Mouse (Mus musculus) embryonic stem cell, embryonic (primary cell): ENCODE measurements around the gene Rhbdf1.

Experiments
- CTCF ChIA-PET, 4 experiments: fragments of 300-600 bp in 2 of 4; fragments of 350-600 bp in 2 of 4; sonication (Branson Sonifier 250); formaldehyde crosslinking; loops; one replicate each; lab custom pipeline; 2022; ENCODE audit warnings: inconsistent platforms in 2 of 4; lab: Charles Lee
- POLR2A ChIA-PET, 4 experiments: fragments of 300-600 bp in 2 of 4; fragments of 350-600 bp in 2 of 4; sonication (Branson Sonifier 250); formaldehyde crosslinking; loops; one replicate each; lab custom pipeline; 2022; ENCODE audit warnings: antibody characterized with exemption in 4 of 4, inconsistent platforms in 1 of 4; lab: Charles Lee

The Rhbdf1 gene

DNA sequence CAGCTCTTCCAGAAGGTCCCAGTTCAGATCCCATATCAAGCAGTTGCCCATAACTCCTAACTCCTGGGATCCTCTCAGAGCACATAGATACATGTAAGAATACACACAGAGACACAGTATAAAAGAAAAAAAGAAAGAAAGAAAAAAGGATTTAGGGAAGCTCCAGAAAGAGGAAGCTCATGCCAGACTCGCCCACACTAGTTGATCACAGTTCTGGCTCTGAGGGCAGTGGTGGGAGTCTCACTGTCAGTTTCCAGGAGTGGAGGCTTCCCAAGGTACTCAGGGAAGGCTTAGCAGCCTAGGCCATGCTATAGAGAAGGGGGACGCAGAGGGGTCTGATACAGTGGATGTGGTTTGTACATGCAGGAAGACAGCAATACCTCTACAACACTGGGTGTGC lies 9.0 kb upstream of the Rhbdf1 start:
- ChIA-PET POLR2A (interaction anchor here in 2 of 4 experiments (0.8 to 10.1 kb wide), 3 partner anchors 12 to 28 kb away, joined by 3 to 108 read pairs (median 4); partner anchors contain the start of genes Rhbdf1 (in 1 of the 2) and Snrnp25 (in 1 of the 2)), CTCF (interaction anchor here in 2 of 4 experiments (0.8 to 1.8 kb wide), 6 partner anchors 9 to 90 kb away, joined by 3 to 7 read pairs (median 3); no protein-coding TSS in a partner anchor)

DNA sequence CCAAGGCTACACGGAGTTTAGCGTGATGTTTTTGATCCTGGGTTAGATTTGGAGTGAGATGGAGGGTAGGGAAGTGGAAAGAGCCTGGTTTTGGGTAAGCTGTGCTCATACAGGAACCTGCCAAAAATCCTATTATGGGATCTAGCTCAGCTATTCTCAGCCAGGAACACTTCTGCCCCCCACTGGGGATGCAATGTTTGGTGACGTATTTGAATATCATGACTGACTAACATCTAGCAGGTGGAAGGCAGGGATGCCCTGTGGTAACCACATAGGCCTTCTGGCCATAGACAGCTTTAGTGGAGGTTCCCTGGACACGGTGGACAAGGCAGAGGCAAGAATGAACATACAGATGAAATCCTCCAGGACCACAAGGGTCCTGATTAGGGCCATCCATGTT lies 8.1 kb upstream of the Rhbdf1 start:
- ChIA-PET CTCF (interaction anchor here in 1 of 4 experiments (0.7 to 1.8 kb wide), 5 partner anchors 8 to 91 kb away, joined by 3 to 7 read pairs (median 3); no protein-coding TSS in a partner anchor), POLR2A (interaction anchor here in 3 of 4 experiments (1.2 to 10.1 kb wide), 5 partner anchors 9 to 27 kb away, joined by 3 to 108 read pairs (median 5); partner anchors contain the start of gene Rhbdf1 (in 1 of the 3))

DNA sequence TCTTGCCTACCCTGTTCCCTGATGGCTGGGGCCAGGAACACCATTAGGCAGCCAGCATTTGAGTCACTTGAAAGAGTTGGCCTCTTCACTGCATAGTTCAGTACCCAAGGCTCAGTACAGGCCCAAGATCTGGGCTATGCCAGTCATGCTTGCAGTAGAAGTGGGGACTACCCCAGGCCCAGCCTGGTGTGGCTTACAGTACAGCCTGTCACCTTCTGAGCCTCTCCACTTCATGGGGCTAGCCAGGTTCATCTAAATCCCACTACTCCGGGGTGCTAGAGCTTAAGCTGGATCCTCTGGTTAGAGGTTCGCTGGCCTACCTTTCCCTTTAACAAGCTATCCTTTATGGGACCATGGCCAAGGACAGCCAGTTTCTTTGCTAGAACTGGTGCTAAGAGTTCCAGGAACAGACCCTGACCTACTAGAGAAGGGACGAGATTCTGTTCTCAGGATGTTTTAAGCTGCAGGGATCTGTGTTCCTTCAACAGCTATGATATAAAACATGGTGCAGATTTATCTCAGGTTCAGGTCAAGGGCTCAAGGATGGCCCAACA lies 6.3 kb upstream of the Rhbdf1 start:
- ChIA-PET CTCF (interaction anchor here in 2 of 4 experiments (0.7 to 1.8 kb wide), 3 partner anchors 8 to 46 kb away, joined by 3 to 4 read pairs (median 3); no protein-coding TSS in a partner anchor), POLR2A (interaction anchor here in 3 of 4 experiments (0.7 to 1.4 kb wide), 9 partner anchors 9 to 1403 kb away, joined by 3 to 4 read pairs (median 3); partner anchors contain the start of gene Snrnp25 (in 1 of the 3))

DNA sequence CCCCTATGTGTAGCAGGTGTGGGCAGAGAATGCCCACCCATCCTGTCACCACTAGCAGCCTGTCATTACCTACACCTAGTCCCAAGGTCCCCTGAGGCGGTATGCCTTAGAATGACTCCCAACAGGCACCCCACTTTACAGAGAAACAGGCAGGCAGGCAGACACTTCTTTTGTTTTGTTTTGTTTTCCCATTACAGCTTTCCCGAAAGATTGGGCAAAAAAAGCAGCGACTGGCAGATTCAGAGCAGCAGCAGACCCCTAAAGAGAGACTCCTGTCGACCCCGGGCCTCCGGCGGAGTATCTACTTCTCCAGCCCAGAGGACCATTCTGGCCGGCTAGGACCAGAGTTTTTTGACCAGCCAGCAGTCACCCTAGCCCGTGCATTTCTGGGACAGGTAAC lies 5.5 kb upstream of the Rhbdf1 start:
- POLR2A ChIA-PET, result interaction anchor here in 3 of 4 experiments (0.6 to 1.3 kb wide), 4 partner anchors 9 to 35 kb away, joined by 4 to 5 read pairs (median 5); no protein-coding TSS in a partner anchor
- CTCF ChIA-PET, result interaction anchor here in 1 of 4 experiments (1.0 to 1.3 kb wide), 2 partner anchors 9 to 10 kb away, joined by 3 to 6 read pairs; no protein-coding TSS in a partner anchor

DNA sequence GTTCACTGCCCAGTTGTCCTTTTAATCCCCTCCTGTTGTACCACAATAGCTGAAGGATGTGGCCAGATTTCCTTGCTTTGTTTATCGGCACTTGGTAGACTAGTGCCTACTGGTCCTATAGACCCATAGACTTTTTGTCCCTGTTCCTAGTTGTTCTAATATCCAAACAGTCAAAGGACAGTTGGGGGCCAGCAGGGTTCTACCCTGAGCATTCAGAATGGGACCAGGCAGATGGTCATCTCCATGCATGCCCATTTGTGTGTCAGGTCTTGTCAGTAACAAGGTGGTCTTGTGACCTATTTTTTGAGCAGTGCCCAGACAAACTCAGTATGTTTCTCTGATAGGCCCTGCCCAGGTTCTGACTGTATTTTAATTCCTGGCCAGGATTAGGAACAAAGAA lies 4.9 kb upstream of the Rhbdf1 start:
- ChIA-PET CTCF (interaction anchor here in 1 of 4 experiments (1.0 to 1.3 kb wide), 2 partner anchors 9 to 10 kb away, joined by 3 to 6 read pairs; no protein-coding TSS in a partner anchor), POLR2A (interaction anchor here in 3 of 4 experiments (0.6 to 3.5 kb wide), 10 partner anchors 9 to 36 kb away, joined by 3 to 16 read pairs (median 4); partner anchors contain the start of gene Snrnp25 (in 1 of the 3))

DNA sequence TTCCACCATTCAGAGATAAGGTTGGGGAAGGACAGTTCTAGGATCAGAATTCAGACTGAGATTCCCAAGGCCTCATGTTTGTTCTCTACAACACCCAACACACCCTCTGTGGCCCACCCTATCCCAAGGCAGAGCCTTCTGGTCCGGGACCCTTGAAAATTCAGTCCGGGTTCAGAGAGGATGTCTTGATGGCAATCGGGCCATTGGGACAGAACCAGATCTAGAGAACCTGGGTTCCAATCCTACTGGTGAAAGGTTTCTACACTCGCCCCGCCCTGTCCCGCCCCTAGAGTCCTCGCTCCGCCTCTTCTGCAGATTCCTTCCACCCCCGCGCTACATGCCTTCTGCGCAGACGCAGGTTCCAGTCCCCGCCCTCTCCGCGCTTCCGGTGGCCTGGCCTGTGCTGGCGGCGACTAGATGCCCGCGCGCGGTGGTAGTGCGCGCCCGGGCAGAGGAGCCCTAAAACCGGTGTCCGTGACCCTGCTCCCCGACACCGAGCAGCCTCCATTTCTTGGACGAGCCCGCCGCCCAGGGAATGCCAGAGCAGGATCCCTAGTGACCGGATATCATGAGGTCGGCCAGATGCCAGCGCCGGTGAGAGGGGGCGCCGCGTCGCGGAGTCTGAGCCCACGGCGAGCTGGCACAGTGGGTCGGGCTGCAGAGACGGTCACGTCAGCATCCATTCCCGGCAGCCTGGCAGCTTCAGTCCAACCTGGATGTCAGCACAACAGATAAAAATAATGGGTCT lies 4.2 kb upstream of the Rhbdf1 start, which contains the start of gene Mpg:
Mpg (plus strand) TSS at position 382 of the 748 bp plus-strand sequence.
- ChIA-PET POLR2A (interaction anchor here in 3 of 4 experiments (0.6 to 13.6 kb wide), 10 partner anchors 8 to 36 kb away, joined by 3 to 108 read pairs (median 4); partner anchors contain the start of gene Snrnp25 (in 1 of the 3)), CTCF (interaction anchor here in 1 of 4 experiments (1.0 to 2.1 kb wide), 3 partner anchors 9 to 12 kb away, joined by 3 to 15 read pairs (median 6); no protein-coding TSS in a partner anchor)

DNA sequence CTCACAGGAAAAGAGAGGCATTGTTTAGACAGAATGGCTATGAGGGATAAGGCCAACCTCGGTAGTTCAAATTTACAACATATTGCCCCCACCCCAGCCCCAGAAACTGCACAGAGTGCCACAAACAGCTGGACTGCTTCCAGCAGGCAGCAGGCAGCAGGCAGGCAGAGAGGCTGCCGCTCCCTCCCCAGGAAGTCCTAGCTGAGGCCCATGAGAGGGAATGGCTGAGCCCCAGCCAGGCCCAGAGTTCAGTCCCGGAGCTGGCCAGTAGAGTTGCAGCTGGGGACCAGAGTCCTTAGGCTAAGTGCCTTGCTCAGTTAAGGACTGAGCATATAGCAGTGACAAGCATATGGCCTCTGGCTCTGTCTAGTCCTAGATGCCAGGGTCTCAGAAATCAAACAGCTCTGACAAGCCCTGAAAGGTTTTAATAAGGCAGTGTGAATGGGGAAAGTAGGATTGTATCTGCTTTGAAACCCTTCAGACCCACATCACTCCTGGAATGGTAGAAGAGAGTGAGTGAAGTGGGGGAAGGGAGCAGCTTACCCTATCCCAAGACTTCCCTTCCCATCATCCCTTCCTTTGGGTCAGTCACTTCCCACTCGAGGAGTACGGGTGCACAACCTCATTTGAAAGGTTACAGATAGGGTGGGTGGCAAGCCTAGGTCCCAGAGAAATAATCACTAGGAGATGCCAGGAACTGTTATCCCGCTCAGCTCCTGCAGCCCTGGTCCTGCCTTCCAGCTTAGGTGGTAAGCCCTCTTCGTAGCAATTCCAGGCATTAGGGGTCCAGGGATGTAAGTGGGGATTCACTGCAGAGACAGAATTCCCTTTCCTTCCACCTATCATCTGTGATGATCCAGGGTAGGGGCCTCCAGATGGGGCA lies 3.4 kb upstream of the Rhbdf1 start:
- POLR2A ChIA-PET, result interaction anchor here in 2 of 4 experiments (0.7 to 13.6 kb wide), 5 partner anchors 9 to 355 kb away, joined by 3 to 108 read pairs (median 4); partner anchors contain the start of gene Snrnp25 (in 1 of the 2)
- CTCF ChIA-PET, result interaction anchor here in 3 of 4 experiments (0.7 to 3.0 kb wide), 7 partner anchors 12 to 117 kb away, joined by 3 to 15 read pairs (median 5); partner anchors contain the start of gene Snrnp25 (in 1 of the 3)

DNA sequence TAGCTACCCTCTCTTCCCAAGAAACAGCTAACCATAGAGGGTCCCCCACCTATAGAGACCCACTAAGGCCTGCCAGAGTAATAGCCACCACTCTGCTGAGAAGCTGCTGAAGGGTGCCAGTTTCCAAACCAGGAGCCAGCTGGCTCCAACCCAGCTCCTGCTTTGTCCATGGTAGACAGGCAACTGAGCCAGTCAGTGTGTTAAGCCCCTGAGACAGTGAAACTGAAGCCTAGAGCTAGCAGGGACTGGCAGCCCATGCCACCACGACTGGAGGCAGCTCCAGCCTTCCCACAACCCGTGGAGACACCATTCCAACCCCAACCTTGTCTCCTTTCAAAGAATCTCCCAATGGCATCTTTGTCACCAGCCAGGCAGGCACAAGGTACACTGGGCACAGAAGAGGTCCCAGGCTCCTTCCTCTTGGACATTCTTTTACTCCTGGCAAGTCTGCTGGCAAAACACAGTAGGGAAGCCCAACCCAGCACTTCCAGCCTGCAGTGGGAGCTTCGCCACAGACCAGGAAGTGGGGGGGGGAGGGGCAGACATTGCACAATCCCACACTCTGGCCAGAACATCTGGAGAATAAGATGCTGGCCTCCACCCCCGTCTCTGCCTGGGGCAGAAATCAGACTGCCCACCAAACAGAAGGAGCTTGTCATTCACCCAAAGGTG lies 2.5 kb upstream of the Rhbdf1 start:
- POLR2A ChIA-PET, result interaction anchor here in 3 of 4 experiments (0.6 to 13.6 kb wide), 11 partner anchors 10 to 719 kb away, joined by 3 to 108 read pairs (median 4); partner anchors contain the start of genes Snrnp25 (in 2 of the 3), Fbxw11 (in 1 of the 3) and Stk10 (in 1 of the 3)

DNA sequence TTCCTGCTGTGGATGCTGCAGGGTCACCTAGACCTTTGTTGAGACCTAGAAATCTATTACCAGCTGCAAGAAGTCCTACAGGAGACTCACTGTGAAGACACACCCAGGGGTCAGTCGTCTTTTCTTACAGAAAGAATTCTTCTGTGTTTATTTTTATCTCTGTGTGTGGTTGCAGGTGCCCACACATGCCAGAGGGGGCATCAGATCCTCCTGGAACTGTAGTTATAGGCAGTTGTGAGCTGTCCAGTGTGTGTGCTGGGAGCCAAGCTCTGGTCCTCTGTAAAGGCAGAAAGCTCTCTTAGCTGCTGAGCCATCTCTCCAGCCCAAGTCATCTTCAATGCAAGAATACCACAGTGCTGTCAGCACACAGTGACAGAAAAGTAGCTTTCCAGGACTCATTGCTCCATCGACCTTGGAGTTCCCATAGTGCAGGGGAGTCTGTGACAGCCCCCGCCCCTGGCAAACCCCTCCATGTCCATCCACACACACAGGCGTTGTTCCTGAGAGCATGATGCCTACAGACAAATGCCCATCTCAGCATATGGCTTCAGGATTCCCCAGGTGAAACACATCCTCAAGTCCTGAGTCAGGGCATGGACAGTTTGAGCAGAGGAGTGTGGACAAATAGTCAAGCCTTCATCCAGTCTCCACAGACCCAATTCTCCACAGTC lies 1.3 kb upstream of the Rhbdf1 start:
- ChIA-PET POLR2A (interaction anchor here in 2 of 4 experiments (1.1 to 13.6 kb wide), 11 partner anchors 11 to 419 kb away, joined by 3 to 108 read pairs (median 4); partner anchors contain the start of genes Snrnp25 (in 2 of the 2), Fbxw11 (in 1 of the 2), Nprl3 (in 1 of the 2) and Stk10 (in 1 of the 2)), CTCF (interaction anchor here (0.5 to 4.2 kb wide), 13 partner anchors 9 to 113 kb away, joined by 3 to 36 read pairs (median 4); partner anchors contain the start of gene Snrnp25 (in 2 of the 4))

More for the DNA sequence above, 2.5 kb upstream of the Rhbdf1 start:
- CTCF ChIA-PET, result interaction anchor here (0.5 to 3.0 kb wide), 13 partner anchors 11 to 118 kb away, joined by 3 to 15 read pairs (median 4); partner anchors contain the start of gene Snrnp25 (in 2 of the 4)

DNA sequence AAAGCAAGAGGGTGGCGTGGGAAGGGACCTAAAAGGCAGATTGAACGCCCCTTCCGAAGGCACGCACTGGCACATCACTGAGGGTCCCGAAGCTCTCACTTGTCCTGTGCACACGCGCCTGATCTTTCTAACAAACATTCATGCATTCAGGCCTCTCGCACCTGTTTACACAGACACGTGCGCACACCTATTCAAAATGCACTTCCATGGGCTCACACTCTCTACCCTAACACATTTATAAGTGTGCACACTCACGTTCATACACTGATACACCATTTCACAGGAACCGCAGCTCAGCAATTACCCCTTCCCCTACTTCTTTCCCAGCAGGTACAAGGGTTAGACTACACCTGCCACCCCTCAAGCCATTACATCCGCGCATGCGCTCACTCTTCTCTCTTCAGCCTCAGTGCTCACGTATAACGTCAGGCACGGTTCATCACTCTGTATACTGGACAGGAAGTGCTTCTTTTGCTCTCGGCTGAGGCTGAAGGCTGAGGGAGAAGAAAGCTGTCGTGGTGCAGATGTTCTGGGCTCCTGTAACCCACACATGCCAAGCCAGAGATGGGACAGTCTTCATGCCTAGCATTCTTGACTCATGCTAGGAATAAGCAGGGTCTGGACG lies 582 bp upstream of the Rhbdf1 start:
- POLR2A ChIA-PET, result interaction anchor here in 2 of 4 experiments (0.6 to 13.6 kb wide), 14 partner anchors 12 to 310 kb away, joined by 3 to 108 read pairs (median 4); partner anchors contain the start of genes Snrnp25 (in 2 of the 2), Nprl3 (in 1 of the 2) and Stk10 (in 1 of the 2)
- CTCF ChIA-PET, result interaction anchor here in 3 of 4 experiments (0.5 to 4.2 kb wide), 9 partner anchors 8 to 126 kb away, joined by 3 to 36 read pairs (median 5); partner anchors contain the start of gene Snrnp25 (in 1 of the 3)

DNA sequence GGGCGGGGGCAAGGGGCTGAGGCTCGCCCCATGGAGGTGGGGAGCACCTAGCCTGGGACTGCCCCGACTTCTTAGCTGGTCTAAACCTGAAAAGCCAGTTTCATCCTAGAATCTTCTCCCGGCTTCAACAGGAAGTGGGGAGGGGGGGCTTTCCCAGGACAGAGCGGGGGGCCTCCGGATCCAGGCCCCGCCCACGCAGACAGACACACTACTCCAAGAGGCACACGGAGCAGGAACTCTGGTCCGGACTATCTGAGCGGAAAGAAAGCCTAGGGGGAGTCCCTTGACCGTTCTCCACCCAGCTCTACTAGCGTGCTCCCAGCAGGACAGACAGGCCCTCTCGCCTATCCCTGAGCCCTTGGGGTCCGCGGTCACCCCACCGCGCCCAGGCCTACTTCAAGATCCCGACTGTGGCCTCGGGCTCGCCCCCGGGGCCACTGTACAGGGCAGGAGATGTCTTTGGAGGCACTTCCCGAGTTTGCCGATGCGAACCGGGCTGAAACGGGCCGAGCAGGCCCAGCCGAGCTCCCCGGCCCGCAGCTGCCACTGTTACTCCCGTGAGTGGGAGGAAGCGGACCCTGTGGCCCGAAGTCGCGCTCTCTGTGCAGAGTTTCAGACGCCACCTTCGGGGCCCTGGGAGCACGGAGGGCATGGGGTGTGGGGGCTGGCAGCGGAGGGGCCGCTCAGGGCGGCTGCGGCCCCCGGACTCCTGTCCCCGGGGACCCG lies 712 bp downstream of the Rhbdf1 start:
- CTCF ChIA-PET, result interaction anchor here (0.7 to 4.2 kb wide), 22 partner anchors 11 to 152 kb away, joined by 3 to 36 read pairs (median 6); partner anchors contain the start of genes Hbq1b (in 2 of the 4) and Snrnp25 (in 1 of the 4)

DNA sequence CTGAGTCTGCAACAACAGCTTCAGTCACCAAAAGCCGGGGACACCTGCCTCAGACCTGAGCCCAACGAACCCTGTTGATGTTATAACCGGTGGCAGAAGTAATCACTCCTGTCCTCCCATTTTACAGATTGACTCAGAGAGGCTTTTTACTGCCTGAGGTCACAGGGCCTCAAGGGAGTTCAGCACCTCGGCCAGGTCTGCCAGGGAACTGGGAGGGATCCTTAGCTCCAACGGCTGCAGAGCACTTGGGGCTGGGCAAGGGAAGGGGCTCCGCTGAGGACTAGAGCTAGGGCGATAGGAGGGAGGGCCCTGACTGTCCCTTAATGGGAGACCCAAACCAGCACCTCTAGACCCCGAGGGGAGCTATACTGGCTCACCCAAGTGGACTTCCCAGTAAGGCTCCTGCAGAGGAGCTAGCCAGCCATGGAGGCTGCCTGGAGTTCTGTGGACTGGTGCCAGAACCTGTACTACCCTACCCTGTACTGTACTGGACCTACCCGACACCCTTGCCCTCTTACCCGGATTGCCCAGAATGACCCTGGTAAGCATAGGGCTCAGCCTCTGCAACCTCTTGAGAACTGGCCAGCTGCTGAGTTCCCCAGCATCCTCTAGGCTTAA lies 1.4 kb downstream of the Rhbdf1 start:
- CTCF ChIA-PET, result interaction anchor here (0.9 to 4.2 kb wide), 21 partner anchors 11 to 367 kb away, joined by 3 to 36 read pairs (median 5); partner anchors contain the start of genes Hbq1b (in 2 of the 4) and Snrnp25 (in 1 of the 4)
- POLR2A ChIA-PET, result interaction anchor here in 3 of 4 experiments (0.6 to 13.6 kb wide), 27 partner anchors 9 to 312 kb away, joined by 3 to 108 read pairs (median 4); partner anchors contain the start of genes Snrnp25 (in 3 of the 3), Nprl3 (in 2 of the 3) and Stk10 (in 1 of the 3)

More for the DNA sequence above, 712 bp downstream of the Rhbdf1 start:
- POLR2A ChIA-PET, result interaction anchor here in 3 of 4 experiments (0.6 to 13.6 kb wide), 28 partner anchors 10 to 311 kb away, joined by 3 to 108 read pairs (median 4); partner anchors contain the start of genes Snrnp25 (in 3 of the 3), Nprl3 (in 2 of the 3) and Stk10 (in 1 of the 3)

DNA sequence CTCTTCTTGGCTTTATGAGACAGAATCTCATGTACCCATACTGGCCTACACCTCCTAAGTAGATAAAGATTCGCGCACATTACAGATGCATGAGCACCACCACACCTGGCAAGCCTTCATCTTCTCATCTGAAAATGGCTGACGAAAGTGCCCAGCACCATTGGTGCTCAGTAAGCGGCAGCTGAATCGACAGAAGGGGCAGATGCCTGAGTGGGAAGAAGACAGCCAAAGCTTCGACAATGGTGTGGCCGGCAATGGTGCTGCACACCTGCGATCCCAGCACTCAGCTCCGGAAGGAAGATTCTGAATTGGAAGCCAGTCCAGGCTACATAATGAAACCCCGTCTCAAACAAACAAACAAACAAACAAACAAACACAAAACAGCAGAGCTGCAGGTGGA lies 2.8 kb downstream of the Rhbdf1 start:
- ChIA-PET CTCF (interaction anchor here in 3 of 4 experiments (0.6 to 4.4 kb wide), 11 partner anchors 14 to 228 kb away, joined by 3 to 36 read pairs (median 9); partner anchors contain the start of gene Snrnp25 (in 1 of the 3)), POLR2A (interaction anchor here in 2 of 4 experiments (0.6 to 13.6 kb wide), 12 partner anchors 9 to 1244 kb away, joined by 3 to 108 read pairs (median 5); partner anchors contain the start of genes Snrnp25 (in 2 of the 2) and Il9r (in 1 of the 2))
